Mouse (Mus musculus): ENCODE results near the gene Tmem191c.

Tmem191c gene

GRCm38 (mm10) chr16:17280471-17280870, 4.6 kb downstream of the Tmem191c start:
- no peak for DNase-seq (ENCODE audit: low read depth, low spot score)
- Histone ChIP-seq H3K36me3 (ENCODE audit: control insufficient read depth, insufficient read depth, low read length, poor library complexity, severe bottlenecking) (no peaks in the 10 kb centered on the region; the same call in none of the 2 replicates), H3K27me3 (ENCODE audit: control insufficient read depth, insufficient read depth, low read length, poor library complexity, severe bottlenecking) (no peaks in the 10 kb centered on the region; the same call in 1 of the 2 replicates)

DNA sequence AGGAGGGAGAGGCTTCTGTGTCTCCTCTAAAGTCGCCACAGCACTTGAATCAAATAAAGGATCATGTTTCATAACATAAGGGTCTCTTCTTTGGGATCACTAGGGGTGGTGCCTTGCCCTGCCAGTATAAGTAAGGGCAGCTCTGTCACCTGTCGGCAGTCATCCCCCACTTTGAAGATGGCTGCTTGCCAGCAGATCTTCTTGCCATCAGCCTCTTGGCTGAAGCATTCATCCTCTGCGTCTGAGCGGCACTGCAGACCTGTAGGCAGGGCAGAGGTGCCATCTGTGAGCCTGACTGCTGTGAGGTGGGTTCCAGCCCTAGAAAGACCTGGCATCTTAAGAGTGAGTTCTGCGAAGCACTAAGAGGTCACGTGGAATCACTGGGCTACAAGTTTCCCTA, 7.3 kb downstream of the Tmem191c start:
- peaks cover 7% of the 10 kb centered on the region for H3K36me3 ChIP-seq (ENCODE audit: control insufficient read depth, insufficient read depth, low read length, poor library complexity, severe bottlenecking)
- H3K27me3 ChIP-seq (ENCODE audit: control insufficient read depth, insufficient read depth, low read length, poor library complexity, severe bottlenecking), result no peaks in the 10 kb centered on the region
- DNase-seq (ENCODE audit: low read depth, low spot score), result no peak

DNA sequence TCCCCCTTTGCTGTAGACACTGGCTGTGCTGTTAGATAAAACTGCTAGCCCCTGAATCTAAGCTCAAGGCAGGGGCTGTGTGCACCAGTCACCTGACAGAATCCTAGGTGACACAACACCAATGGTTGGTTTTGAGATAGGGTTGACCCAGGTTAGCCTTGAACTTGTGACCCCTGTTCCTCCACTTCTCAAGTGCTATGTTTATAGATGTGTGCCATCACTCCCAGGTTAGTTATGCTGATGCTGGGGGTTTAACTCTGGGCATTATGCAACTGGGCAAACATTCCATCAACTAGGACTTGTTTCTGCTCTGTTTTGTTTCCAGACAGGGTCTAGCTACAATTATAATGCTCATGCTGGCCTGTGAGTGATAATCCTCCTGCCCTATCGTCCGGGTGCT, 11.2 kb downstream of the Tmem191c start:
- no peaks in the 10 kb centered on the region for H3K27me3 ChIP-seq (ENCODE audit: control insufficient read depth, insufficient read depth, low read length, poor library complexity, severe bottlenecking)

GRCm38 (mm10) chr16:17291016-17291415, 15.1 kb downstream of the Tmem191c start:
- Histone ChIP-seq H3K27me3 (ENCODE audit: control insufficient read depth, insufficient read depth, low read length, poor library complexity, severe bottlenecking) (no peaks in the 10 kb centered on the region), H3K36me3 (ENCODE audit: control insufficient read depth, insufficient read depth, low read length, poor library complexity, severe bottlenecking) (peaks cover 15% of the 10 kb centered on the region)
- DNase-seq (ENCODE audit: low read depth, low spot score), result no peak

More for the DNA sequence above, 11.2 kb downstream of the Tmem191c start:
- H3K36me3 ChIP-seq (ENCODE audit: control insufficient read depth, insufficient read depth, low read length, poor library complexity, severe bottlenecking), result peaks cover 12% of the 10 kb centered on the region
- DNase-seq (ENCODE audit: low read depth, low spot score), result no peak

DNA sequence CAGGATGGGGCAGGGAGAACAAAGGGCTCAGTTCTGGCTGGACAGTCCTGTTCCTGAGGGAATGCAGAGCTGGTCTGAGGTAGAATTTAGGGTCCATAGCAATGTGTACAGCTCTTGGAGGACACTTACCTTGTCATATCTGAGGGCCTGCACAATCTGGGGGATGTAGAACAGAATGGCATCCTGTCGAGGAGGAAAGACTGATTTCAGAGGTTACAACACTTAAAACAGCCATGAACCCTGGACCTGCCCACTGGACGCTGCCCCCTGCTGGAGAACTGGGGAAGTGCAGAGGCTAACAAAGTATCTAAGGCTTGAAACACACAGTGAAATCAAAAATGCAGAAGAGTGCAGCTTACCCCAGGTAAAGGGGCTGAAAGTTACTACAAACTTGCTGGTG, 16.9 kb downstream of the Tmem191c start:
- peak; percentile 84 for DNase-seq (ENCODE audit: low read depth, low spot score)
- Histone ChIP-seq H3K27me3 (ENCODE audit: control insufficient read depth, insufficient read depth, low read length, poor library complexity, severe bottlenecking) (no peaks in the 10 kb centered on the region), H3K36me3 (ENCODE audit: control insufficient read depth, insufficient read depth, low read length, poor library complexity, severe bottlenecking) (peaks cover 12% of the 10 kb centered on the region)

DNA sequence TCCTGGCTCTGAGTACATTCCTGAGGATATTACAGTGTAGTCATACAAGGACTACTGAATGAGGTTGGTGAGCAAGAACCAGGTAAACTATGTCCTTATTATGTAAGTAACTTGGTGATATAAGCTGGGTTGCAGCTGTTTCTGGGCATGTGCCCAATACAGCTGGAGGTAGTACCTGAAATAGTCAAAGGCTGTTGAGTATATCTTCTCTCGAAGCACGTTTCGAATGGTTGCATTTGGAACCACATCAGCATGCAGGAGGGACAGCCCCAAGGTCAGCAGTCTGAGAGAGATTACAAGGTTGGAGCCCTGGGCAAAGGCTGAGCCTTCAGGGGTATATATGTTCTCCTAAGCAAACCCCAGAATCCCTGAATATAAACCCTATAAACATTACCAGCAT, 24.9 kb downstream of the Tmem191c start:
- H3K36me3 ChIP-seq (ENCODE audit: control insufficient read depth, insufficient read depth, low read length, poor library complexity, severe bottlenecking), result peaks cover 6% of the 10 kb centered on the region
- peak; percentile 30 for DNase-seq (ENCODE audit: low read depth, low spot score)

DNA sequence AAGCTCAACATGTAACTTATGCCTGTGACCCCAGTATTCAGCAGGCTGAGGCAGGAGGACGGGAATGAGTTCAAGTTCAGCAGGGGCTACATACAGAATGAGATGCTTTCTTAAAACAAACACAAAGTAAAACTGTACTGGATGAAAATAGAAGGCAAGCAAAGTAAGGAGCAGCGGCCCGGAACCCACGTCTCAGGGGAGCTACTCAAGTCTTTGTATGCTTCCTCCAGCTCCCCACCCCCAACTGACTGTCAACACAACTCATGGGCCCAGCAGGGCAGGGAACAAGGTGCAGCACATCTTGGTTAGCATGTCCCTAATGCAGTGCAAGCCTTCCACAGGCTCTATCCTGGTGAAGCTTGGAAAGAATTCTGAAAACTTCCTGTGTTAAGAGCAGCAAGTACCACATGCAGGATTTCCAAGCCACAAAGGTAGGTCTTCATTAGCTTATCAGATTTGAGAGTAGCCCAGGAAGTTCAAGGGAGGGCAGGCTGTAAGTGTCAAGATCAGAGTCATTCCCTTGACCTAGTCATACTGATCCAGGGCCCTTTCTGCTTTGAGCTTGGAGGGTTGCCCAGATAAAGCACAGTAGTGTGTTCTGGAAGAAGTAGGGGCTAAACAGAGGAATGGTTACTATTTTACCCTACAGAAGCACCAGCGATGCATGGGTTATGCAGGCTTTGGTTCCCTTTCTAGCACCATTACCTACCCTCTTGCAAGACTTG, 27.8 kb downstream of the Tmem191c start:
- DNase-seq (ENCODE audit: low read depth, low spot score), result peak; percentile 37
- Histone ChIP-seq H3K27me3 (ENCODE audit: control insufficient read depth, insufficient read depth, low read length, poor library complexity, severe bottlenecking) (no peaks in the 10 kb centered on the region), H3K36me3 (ENCODE audit: control insufficient read depth, insufficient read depth, low read length, poor library complexity, severe bottlenecking) (peaks cover 7% of the 10 kb centered on the region)

More for the DNA sequence above, 24.9 kb downstream of the Tmem191c start:
- H3K27me3 ChIP-seq (ENCODE audit: control insufficient read depth, insufficient read depth, low read length, poor library complexity, severe bottlenecking), result no peaks in the 10 kb centered on the region

GRCm38 (mm10) chr16:17307461-17307860, 31.6 kb downstream of the Tmem191c start:
- Histone ChIP-seq H3K36me3 (ENCODE audit: control insufficient read depth, insufficient read depth, low read length, poor library complexity, severe bottlenecking) (peaks cover 12% of the 10 kb centered on the region), H3K27me3 (ENCODE audit: control insufficient read depth, insufficient read depth, low read length, poor library complexity, severe bottlenecking) (no peaks in the 10 kb centered on the region)
- no peak for DNase-seq (ENCODE audit: low read depth, low spot score)

GRCm38 (mm10) chr16:17309036-17309435, 33.2 kb downstream of the Tmem191c start:
- DNase-seq (ENCODE audit: low read depth, low spot score), result no peak
- Histone ChIP-seq H3K36me3 (ENCODE audit: control insufficient read depth, insufficient read depth, low read length, poor library complexity, severe bottlenecking) (peaks cover 15% of the 10 kb centered on the region), H3K27me3 (ENCODE audit: control insufficient read depth, insufficient read depth, low read length, poor library complexity, severe bottlenecking) (no peaks in the 10 kb centered on the region)

- Histone ChIP-seq H3K27me3 (ENCODE audit: control insufficient read depth, insufficient read depth, low read length, poor library complexity, severe bottlenecking) (no peaks in the 10 kb centered on the region), H3K36me3 (ENCODE audit: control insufficient read depth, insufficient read depth, low read length, poor library complexity, severe bottlenecking) (peaks cover 22% of the 10 kb centered on the region)
- no peak for DNase-seq (ENCODE audit: low read depth, low spot score)
Observed at GRCm38 (mm10) chr16:17312531-17312930, 36.7 kb downstream of the Tmem191c start.

DNA sequence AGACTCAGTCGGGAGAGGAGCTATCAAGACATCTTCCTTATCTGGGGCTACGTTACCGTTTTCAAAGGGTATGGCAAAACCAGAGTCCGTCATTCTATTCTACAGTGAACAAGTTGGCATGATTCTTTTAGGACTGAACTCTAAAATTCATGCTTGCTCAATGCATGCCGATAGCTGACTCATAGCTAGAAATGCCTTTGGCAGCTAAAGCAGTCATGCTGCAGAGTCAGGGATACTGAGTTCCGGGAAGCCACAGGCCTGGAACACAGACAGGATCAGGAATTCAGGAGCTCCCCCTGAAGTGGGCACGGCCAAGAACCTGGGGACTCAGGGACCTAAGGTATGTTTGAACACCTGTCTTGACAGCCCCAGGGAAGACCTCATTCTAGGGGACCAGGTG, 40.7 kb downstream of the Tmem191c start:
- no peaks in the 10 kb centered on the region for H3K27me3 ChIP-seq (ENCODE audit: control insufficient read depth, insufficient read depth, low read length, poor library complexity, severe bottlenecking)
- DNase-seq (ENCODE audit: low read depth, low spot score), result no peak
- H3K36me3 ChIP-seq (ENCODE audit: control insufficient read depth, insufficient read depth, low read length, poor library complexity, severe bottlenecking), result peaks cover 21% of the 10 kb centered on the region

- no peak for DNase-seq (ENCODE audit: low read depth, low spot score)
- H3K36me3 ChIP-seq (ENCODE audit: control insufficient read depth, insufficient read depth, low read length, poor library complexity, severe bottlenecking), result peaks cover 17% of the 10 kb centered on the region
Observed at GRCm38 (mm10) chr16:17321481-17321880, 45.6 kb downstream of the Tmem191c start.

DNA sequence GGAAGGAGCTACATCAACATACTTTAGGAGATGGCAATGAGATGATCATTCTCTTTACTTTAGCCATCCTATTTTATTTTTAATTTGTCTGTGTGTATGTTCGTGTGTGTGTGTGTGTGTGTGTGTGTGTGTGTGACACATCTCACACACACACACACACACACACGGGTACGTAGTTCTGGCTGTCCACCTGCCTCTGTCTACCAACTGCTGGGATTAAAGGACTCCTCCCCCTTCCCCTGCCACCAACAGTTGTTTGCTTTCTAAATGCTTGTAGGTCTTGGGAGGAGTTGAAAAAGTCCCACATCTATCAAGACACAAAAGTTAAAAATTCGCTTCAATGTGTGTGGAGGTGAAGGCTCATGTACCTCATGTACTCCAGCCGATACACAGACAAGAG, 48.9 kb downstream of the Tmem191c start:
- no peak for DNase-seq (ENCODE audit: low read depth, low spot score)
- H3K27me3 ChIP-seq (ENCODE audit: control insufficient read depth, insufficient read depth, low read length, poor library complexity, severe bottlenecking), result no peaks in the 10 kb centered on the region
- H3K36me3 ChIP-seq (ENCODE audit: control insufficient read depth, insufficient read depth, low read length, poor library complexity, severe bottlenecking), result peaks cover 3% of the 10 kb centered on the region; the same call in 1 of the 2 replicates

More at GRCm38 (mm10) chr16:17321481-17321880, 45.6 kb downstream of the Tmem191c start:
- H3K27me3 ChIP-seq (ENCODE audit: control insufficient read depth, insufficient read depth, low read length, poor library complexity, severe bottlenecking), result no peaks in the 10 kb centered on the region

DNA sequence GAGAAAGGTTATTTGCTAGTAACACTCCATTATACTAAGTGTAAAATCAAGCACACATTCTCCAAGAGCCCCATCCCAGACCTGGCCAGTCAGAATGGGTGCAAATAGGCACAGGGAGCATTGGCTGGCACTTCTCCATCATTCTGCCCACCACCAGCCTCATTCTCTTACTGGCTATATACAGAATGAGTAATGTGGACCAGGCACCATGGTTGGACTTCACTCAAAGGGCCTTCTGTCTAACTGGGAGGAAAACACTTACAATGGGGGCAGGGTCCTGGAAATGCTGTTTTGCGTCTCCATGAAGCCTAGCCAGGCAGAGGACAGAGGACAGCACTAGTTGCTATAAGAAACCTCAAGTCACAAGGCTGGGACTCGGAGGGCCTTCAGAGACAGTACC, 50.2 kb downstream of the Tmem191c start:
- DNase-seq (ENCODE audit: low read depth, low spot score), result no peak
- H3K27me3 ChIP-seq (ENCODE audit: control insufficient read depth, insufficient read depth, low read length, poor library complexity, severe bottlenecking), result no peaks in the 10 kb centered on the region
- H3K36me3 ChIP-seq (ENCODE audit: control insufficient read depth, insufficient read depth, low read length, poor library complexity, severe bottlenecking), result peaks cover 3% of the 10 kb centered on the region; the same call in 1 of the 2 replicates

GRCm38 (mm10) chr16:17329848-17330570, 54.1 kb downstream of the Tmem191c start:
- DNase-seq (ENCODE audit: low read depth, low spot score), result no peak
- H3K27me3 ChIP-seq (ENCODE audit: control insufficient read depth, insufficient read depth, low read length, poor library complexity, severe bottlenecking), result no peaks in the 10 kb centered on the region

More at GRCm38 (mm10) chr16:17329848-17330570, 54.1 kb downstream of the Tmem191c start:
- 0 out of 2 replicates have a peak, but pooled peaks cover 2% of the 10 kb centered on the region for H3K36me3 ChIP-seq (ENCODE audit: control insufficient read depth, insufficient read depth, low read length, poor library complexity, severe bottlenecking)
